Mouse (Mus musculus): ENCODE results near the gene Slc36a2. TPM values are rescaled to one million over a fixed set of nuclear protein-coding genes. Genes with fewer than 3 reads are reported as not detected.
A peak's percentile ranks its signal among the peaks of the same experiment; 100 is the strongest.
"Not testable (repeated sequence)": the region's sequence is repeated elsewhere in the genome, so short reads cannot be mapped to it uniquely, and the experiment has no call there.

The Slc36a2 gene
- polyA plus RNA-seq, 1 experiment: 401 TPM

DNA sequence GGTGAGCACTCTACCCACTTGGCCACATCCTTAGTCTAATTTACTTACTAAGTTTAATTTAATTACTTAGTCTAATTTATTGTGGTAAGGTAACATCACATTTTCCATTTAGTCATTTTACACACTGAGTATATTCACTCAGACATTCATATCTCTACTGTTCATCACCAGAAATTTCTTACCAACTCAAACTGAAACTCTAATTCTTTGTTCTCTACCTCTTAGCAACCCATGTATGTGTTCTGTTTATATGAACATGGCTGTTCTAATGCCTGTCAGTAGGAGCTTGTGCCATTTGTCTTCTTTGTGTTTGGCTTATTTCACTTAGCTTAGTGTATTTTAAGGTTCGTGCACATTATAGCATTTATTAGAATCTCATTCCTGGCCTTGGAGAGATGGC lies 52.9 kb downstream of the Slc36a2 start:
- no peak overlapping the region for H3K4me3 ChIP-seq (ENCODE audit: insufficient read depth, low read depth, low read length)
- no peak overlapping the region for H3K27ac ChIP-seq (replicated peaks; ENCODE audit: low read depth, low read length)
- no peaks in the 10 kb centered on the region for H3K4me1 ChIP-seq (ENCODE audit: control insufficient read depth, insufficient read depth, insufficient read length, low read length)

DNA sequence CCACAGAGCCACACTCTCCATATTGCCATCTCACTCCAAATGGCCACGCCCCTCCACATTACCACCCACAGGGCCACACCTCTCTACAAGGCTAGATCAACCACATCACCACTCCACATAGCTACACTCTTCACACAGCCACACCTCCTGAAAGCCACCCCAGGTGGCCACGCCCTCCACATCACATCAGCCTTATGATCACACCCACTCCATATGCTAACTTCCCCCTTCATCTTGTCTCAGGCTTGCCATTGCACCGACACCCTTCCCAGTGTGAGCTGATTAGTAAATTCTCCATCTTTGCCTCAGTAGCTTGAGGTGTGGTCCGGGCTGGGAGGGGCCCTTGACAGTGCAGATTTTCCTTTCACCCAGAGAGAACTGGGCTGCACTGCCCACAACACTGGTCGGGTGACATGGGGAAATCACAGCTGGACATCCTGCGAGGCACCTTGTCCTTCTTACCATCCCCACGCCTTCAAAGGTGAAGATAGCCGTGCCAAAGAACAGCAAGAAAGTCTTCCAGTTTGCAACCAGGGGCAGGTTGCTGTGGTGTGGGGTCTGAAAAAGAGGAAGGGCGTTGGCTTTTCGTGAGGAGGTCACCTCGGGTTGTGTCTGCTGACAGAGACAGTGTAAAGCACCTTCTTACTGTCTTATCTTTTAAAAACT lies 53.7 kb downstream of the Slc36a2 start:
- Histone ChIP-seq H3K4me3 (ENCODE audit: insufficient read depth, low read depth, low read length) (no peak overlapping the region), H3K4me1 (ENCODE audit: control insufficient read depth, insufficient read depth, insufficient read length, low read length) (no peaks in the 10 kb centered on the region), H3K27ac (replicated peaks; ENCODE audit: low read depth, low read length) (no peak overlapping the region)

DNA sequence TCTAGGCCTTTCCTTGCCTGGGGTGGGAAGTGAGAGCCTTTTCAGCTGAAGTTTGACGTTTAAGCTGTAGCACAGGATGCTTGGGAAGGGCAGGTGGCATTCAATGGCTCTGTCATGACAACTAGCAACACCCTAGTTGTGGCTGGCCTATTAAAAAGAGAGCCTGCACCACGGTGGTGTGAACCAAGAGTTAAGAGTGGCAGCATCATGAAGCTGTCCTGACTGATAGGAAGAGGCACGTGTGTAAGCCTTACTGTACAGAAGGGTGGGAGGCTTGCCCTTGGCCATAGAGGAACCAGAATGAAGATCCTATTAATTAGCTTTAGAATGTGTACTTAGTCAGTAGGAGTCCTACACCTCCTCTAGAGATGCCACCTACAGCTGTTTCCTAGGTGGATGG lies 56.5 kb downstream of the Slc36a2 start:
- H3K4me3 ChIP-seq (ENCODE audit: insufficient read depth, low read depth, low read length): no peak overlapping the region
- no peaks in the 10 kb centered on the region for H3K4me1 ChIP-seq (ENCODE audit: control insufficient read depth, insufficient read depth, insufficient read length, low read length)
- no peak overlapping the region for H3K27ac ChIP-seq (replicated peaks; ENCODE audit: low read depth, low read length)

DNA sequence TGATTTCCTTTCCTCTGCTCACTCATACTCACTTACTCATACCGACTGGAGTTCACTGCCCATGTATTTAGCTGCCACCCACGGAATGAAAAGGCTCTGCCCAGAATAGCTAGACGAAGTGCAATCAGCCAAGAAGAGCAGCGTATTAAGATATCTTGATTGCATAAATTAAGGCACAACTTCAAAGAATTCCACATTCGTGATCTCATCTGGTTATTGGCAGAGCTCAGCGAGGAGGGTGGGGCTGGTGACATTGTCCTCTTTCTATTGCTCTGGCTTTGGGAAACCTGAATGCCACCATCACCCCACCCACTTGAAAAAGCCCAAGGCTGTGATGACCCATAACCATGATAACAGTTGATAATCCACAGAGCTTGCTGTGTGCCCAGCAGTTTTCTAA lies 56.9 kb downstream of the Slc36a2 start:
- no peak overlapping the region for H3K4me3 ChIP-seq (ENCODE audit: insufficient read depth, low read depth, low read length)
- H3K4me1 ChIP-seq (ENCODE audit: control insufficient read depth, insufficient read depth, insufficient read length, low read length): no peaks in the 10 kb centered on the region
- no peak overlapping the region for H3K27ac ChIP-seq (replicated peaks; ENCODE audit: low read depth, low read length)

DNA sequence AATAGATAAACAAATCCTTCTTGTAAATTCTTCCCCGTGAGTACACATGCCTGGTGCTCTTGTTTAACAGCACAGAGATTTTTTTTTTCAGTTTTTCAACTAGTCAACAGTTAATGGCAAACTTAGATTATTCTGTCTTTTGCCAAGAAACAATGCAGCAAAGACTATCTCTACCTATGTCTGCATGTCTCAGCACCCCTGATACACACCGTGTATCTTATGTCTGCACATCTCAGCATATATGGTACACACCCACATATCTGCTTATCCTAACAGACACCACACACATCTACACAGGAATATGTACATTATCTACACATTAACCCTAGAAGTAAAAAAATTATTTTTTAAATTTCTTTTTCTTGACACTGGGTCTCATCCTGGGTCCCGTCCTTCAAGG lies 58.2 kb downstream of the Slc36a2 start:
- Histone ChIP-seq H3K27ac (replicated peaks; ENCODE audit: low read depth, low read length) (no peak overlapping the region), H3K4me3 (ENCODE audit: insufficient read depth, low read depth, low read length) (no peak overlapping the region), H3K4me1 (ENCODE audit: control insufficient read depth, insufficient read depth, insufficient read length, low read length) (no peaks in the 10 kb centered on the region)

DNA sequence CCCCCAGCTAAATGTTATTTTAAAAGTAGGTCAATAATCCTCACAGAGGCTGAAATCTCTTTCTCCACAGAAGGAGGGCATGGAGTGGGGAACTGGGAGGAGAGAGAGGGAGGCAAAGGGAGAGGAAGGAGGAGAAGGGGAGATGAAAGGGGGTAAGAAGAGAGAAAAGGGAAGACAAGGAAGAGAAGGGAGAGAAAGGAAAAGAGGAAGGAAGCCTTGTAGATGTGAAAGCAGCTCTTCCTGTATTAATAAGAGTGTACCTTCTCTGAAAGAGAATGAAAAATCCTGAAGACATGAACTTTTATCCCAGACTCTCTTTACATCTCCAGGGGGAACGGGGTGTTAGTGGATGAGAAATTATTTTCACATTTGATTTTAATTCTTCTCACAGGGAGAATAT lies 63.4 kb downstream of the Slc36a2 start:
- no peak overlapping the region for H3K4me3 ChIP-seq (ENCODE audit: insufficient read depth, low read depth, low read length)
- H3K4me1 ChIP-seq (ENCODE audit: control insufficient read depth, insufficient read depth, insufficient read length, low read length): no peaks in the 10 kb centered on the region
- H3K27ac ChIP-seq (replicated peaks; ENCODE audit: low read depth, low read length): no peak overlapping the region

DNA sequence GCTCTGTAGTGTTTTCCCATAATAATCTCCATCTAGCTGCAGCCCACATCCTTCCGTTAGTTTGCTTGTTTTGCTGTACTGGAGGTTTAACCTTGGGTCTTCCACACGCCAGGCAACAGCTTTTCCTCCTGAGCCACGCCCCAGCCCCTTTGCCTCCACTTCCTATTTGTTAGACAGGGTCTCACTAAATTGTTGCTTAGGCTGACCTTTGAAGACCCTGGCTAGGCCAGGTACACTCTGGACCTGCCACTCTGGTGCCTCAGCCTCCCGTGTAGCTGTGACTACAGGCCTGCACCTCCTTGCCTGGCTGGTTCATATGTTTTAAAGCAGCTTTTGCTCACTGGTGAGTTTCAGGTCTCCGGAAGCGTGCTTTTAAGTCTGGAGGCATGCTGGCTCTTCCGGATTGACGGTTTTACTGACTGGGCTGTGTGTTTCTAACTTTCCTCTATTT lies 64.0 kb downstream of the Slc36a2 start:
- no peak overlapping the region; the same call in 1 of the 2 replicates for H3K27ac ChIP-seq (replicated peaks; ENCODE audit: low read depth, low read length)
- H3K4me1 ChIP-seq (ENCODE audit: control insufficient read depth, insufficient read depth, insufficient read length, low read length): no peaks in the 10 kb centered on the region
- H3K4me3 ChIP-seq (ENCODE audit: insufficient read depth, low read depth, low read length): no peak overlapping the region

DNA sequence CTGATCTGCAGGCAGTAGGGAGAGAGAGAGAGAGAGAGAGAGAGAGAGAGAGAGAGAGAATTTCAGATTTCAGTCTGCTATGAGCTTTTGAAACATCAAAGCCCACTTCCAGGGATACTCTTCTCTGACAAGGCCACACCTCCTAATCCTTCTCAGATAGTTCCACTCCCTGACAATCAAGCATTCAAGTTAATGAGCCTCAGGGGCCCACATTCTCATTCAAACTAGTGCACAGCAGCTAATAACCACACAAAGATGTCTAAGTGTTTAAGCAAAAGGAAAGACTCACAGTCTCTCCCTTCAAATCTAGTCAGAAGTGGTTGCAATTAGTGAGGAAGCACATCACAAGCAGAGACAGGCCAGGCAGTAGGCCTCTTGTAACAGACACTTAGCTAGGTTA lies 64.6 kb downstream of the Slc36a2 start:
- Histone ChIP-seq H3K4me1 (ENCODE audit: control insufficient read depth, insufficient read depth, insufficient read length, low read length) (no peaks in the 10 kb centered on the region), H3K27ac (replicated peaks; ENCODE audit: low read depth, low read length) (no peak overlapping the region), H3K4me3 (ENCODE audit: insufficient read depth, low read depth, low read length) (no peak overlapping the region)

DNA sequence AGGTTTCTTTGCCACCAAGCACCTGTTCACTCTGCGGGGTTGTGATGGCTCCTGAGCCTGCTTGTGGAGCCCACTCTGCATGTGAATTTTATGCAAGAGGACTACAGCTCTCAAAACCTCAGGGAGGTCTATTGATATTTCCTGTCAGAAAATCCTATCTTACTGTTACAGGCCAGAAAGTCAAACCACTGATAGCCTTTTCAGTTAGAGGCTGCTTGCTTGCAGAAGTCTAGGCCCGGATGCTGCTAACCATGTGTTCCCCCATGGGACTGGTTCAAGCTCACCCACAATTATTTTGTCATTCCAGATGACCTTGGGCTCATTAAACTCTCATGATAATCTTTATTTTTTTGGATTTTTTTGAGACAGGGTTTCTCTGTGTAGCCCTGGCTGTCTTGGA lies 67.8 kb downstream of the Slc36a2 start:
- Histone ChIP-seq H3K27ac (replicated peaks; ENCODE audit: low read depth, low read length) (no peak overlapping the region), H3K4me3 (ENCODE audit: insufficient read depth, low read depth, low read length) (no peak overlapping the region), H3K4me1 (ENCODE audit: control insufficient read depth, insufficient read depth, insufficient read length, low read length) (no peaks in the 10 kb centered on the region)

DNA sequence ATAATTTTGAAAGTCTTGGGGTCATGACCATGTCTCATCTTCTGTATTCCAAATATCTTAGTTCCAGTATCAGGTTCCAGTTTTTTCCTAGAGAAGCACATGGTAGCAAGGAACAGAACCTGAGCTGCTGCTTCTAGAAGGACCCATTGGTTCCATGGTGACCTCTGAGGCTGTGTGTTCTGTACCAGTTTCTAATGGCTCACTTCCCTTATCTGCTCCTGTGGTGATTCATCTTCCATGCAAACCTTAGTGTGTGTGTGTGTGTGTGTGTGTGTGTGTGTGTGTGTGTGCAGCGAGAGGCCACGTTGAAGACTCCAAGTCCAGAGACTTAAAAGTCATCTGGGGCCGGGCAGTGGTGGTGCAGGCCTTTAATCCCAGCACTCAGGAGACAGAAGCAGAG lies 68.9 kb downstream of the Slc36a2 start:
- no peaks in the 10 kb centered on the region for H3K4me1 ChIP-seq (ENCODE audit: control insufficient read depth, insufficient read depth, insufficient read length, low read length)
- H3K27ac ChIP-seq (replicated peaks; ENCODE audit: low read depth, low read length): no peak overlapping the region

DNA sequence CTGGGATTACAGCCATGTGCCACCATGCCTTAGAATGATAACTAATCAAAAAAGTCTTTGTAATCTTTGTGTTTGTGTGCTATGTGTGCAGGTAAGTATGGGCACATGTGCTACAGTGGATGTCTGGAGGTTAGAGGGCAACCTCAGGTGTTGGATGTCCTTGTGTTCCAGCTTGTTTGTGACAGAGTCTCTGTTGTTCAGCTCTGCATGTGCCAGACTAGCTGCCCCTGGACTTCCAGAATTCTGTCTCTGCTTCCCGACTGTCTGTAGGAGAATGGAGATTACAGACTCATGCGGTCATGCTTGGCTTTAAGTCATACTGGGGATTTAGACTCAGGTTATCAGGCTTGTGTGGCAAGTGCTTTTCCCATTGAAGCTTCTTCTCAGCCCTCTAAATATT lies 70.6 kb downstream of the Slc36a2 start:
- peak overlapping the region; percentile 37; the same call in 1 of the 2 replicates for H3K27ac ChIP-seq (replicated peaks; ENCODE audit: low read depth, low read length)

More for the DNA sequence above, 68.9 kb downstream of the Slc36a2 start:
- H3K4me3 ChIP-seq (ENCODE audit: insufficient read depth, low read depth, low read length): no peak overlapping the region

DNA sequence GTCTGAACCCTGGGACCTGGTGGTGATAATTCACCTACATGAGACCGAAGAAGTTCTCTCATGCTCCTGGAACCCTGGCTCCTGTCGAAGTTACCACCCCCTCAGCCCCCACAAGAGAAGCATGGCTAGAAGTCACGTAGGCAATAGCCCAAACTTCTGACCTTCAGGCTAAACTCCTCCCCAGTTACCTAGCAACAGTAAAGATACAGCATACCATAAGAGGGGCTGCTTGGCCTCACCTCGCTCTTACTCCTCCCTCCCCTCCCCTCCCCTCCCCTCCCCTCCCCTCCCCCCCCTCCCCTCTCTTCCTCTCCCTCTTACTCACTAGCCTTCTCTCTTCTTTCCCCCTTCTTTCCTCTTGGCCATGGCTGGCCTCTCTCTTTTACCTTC lies 71.0 kb downstream of the Slc36a2 start:
- H3K4me1 ChIP-seq (ENCODE audit: control insufficient read depth, insufficient read depth, insufficient read length, low read length); H3K4me3 ChIP-seq (ENCODE audit: insufficient read depth, low read depth, low read length): not testable (repeated sequence)
- H3K27ac ChIP-seq (replicated peaks; ENCODE audit: low read depth, low read length): peak overlapping the region; percentile 45; the same call in 1 of the 2 replicates

More for the DNA sequence above, 70.6 kb downstream of the Slc36a2 start:
- Histone ChIP-seq H3K4me1 (ENCODE audit: control insufficient read depth, insufficient read depth, insufficient read length, low read length) (no peaks in the 10 kb centered on the region), H3K4me3 (ENCODE audit: insufficient read depth, low read depth, low read length) (no peak overlapping the region)

DNA sequence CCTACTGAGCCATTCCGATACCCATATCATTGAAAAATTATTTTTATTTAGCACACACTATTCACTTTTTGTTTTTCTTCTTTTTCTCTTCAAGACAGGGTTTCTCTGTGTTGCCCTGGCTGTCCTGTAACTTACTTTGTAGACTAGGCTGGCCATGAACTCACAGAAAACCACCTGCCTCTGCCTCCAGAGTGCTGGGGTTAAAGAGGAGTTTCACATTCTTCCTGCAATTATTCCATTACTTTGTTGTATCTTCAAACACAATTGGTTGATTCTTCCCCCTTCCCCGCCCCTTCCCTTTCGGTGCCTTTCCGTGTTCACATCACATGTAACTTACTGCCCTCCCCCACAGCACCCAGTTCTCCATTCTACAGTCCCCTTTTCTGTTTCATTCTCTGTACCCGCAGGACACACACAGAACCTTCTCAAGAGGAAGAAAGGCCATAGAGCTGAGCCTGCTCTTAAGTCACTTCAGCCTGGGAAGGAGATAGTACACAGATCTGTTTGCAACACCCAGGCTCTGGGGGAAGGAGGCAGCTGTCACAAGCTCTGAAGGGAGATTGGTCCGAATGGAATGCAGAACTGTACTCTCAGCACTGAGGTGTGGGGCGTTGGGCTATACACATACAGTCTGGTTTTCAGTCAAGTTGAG lies 71.5 kb downstream of the Slc36a2 start:
- peak overlapping the region; percentile 45; the same call in 1 of the 2 replicates for H3K27ac ChIP-seq (replicated peaks; ENCODE audit: low read depth, low read length)

DNA sequence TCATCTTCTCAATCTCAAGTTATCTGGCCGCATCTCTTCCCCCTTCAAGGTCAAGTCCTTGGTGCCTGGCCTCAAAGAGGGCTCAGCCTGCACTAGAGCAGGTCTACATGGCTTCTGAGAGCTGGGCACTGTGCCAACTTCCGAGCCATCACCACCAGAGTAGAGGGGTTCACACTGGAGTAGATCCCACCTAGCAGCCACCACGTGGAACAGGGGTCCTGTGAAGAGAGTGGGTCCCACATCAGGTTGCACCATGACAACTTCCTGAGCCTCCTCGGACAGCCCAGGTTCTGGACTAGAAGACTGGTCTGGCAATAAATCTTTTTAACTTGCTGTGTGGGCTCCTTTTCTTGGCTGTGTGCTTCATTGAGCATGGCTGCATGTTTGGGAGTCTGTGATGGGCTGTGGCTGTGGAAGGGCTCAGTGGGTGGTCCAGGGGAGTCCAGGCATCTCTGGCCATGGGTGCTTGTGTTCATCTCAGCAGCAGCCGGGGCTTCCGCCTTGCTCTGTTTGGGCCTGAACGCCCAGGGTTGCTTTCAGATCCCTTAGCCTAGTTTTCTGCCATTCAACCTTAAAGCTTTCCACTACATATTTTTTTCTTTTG lies 74.2 kb downstream of the Slc36a2 start:
- Histone ChIP-seq H3K4me3 (ENCODE audit: insufficient read depth, low read depth, low read length) (no peak overlapping the region), H3K4me1 (ENCODE audit: control insufficient read depth, insufficient read depth, insufficient read length, low read length) (no peaks in the 10 kb centered on the region), H3K27ac (replicated peaks; ENCODE audit: low read depth, low read length) (no peak overlapping the region)

More for the DNA sequence above, 71.5 kb downstream of the Slc36a2 start:
- H3K4me1 ChIP-seq (ENCODE audit: control insufficient read depth, insufficient read depth, insufficient read length, low read length): no peaks in the 10 kb centered on the region
- H3K4me3 ChIP-seq (ENCODE audit: insufficient read depth, low read depth, low read length): no peak overlapping the region

DNA sequence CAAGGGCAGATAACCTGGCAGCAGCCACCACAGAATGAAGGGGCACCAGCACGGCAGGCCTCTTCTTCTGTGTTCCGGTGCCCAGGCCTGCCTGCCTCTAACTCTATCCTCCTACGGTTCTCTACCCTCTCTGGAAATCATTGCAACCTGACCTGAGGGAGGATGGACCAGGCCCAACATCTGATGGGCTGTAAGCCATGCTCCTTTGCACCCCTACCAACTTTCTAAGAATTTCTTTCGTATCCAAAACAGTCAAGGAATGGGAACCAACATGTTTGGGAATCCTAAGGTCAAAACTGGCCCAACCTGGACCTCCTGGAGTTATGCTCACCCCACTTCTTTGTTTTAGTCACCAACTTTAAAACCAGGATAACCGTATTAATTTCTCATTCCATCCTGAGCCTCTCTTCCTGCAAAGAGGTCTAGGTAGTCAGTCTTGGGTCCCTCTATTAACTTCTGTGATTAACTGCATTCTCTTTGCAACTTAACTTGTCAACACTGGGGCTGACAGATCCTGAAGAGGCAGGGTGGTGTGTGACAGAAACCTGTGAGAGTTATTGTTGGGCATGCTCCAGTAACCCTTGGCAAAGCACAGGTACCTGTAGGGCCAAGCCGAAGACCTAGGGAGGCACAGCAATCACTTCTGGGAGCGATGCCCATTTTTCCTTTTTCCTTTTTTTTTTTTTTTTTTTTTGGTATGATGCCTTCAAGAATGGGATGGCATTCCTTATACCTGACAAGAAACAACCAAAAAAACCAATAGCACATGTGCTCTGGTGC lies 75.2 kb downstream of the Slc36a2 start:
- no peaks in the 10 kb centered on the region for H3K4me1 ChIP-seq (ENCODE audit: control insufficient read depth, insufficient read depth, insufficient read length, low read length)
- no peak overlapping the region for H3K4me3 ChIP-seq (ENCODE audit: insufficient read depth, low read depth, low read length)
- no peak overlapping the region for H3K27ac ChIP-seq (replicated peaks; ENCODE audit: low read depth, low read length)

All from brown adipose tissue, adult 24 weeks (tissue).